Mouse (Mus musculus): Measurements from ENCODE around the gene R3hdm1. TPM values are rescaled to one million over a fixed set of nuclear protein-coding genes. Genes with fewer than 3 reads are reported as not detected.

R3hdm1 gene
- polyA plus RNA-seq, 1 experiment, result 151 TPM

- TF ChIP-seq EP300 (IDR thresholded peaks at IDR 0.05; ENCODE audit: insufficient read depth, low read depth, low read length) (no peak), POLR2A (IDR thresholded peaks at IDR 0.05; ENCODE audit: insufficient read depth, low read length) (no peak), CTCF (IDR thresholded peaks at IDR 0.05; ENCODE audit: low read depth, low read length) (no peak)
Observed at GRCm38 (mm10) chr1:128077788-128078187, 25.3 kb upstream of the R3hdm1 start.

DNA sequence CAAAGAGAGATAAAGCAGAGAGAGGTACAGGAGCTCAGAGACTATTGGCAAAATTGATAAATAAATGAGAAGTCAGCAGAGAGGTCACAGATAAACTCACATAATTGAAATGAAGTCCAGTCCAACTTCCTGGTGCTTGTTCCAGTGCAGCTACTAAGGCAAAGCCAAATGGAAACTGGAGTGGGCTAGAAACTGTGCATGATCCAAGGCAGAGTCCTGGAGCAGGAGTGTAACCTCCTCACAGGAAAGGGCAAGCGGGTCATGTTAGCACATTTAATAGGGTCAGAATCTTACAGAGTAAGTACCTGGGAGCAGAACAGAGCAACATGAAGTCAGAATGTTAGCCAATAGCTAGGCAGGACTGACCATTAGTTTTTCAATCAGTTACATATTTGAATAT lies 24.5 kb upstream of the R3hdm1 start:
- peaks cover 3% of the 10 kb centered on the region for H3K36me3 ChIP-seq (ENCODE audit: control insufficient read depth, insufficient read depth, low read length, poor library complexity, severe bottlenecking)
- no peaks in the 10 kb centered on the region for H3K9me3 ChIP-seq (replicated peaks; ENCODE audit: control insufficient read depth, insufficient read depth, low read length, poor library complexity, severe bottlenecking)
- H3K9ac ChIP-seq (ENCODE audit: low read depth, poor library complexity, severe bottlenecking), result no peak overlapping the region
- TF ChIP-seq EP300 (IDR thresholded peaks at IDR 0.05; ENCODE audit: insufficient read depth, low read depth, low read length) (no peak), POLR2A (IDR thresholded peaks at IDR 0.05; ENCODE audit: insufficient read depth, low read length) (no peak), CTCF (IDR thresholded peaks at IDR 0.05; ENCODE audit: low read depth, low read length) (no peak)
- H3K4me3 ChIP-seq (ENCODE audit: low read depth, low read length), result no peak overlapping the region
- no peaks in the 10 kb centered on the region for H3K27me3 ChIP-seq (ENCODE audit: control insufficient read depth, insufficient read depth, low read length, poor library complexity, severe bottlenecking)
- H3K4me1 ChIP-seq (ENCODE audit: control insufficient read depth, insufficient read depth, low read length), result no peaks in the 10 kb centered on the region
- no peak overlapping the region for H3K27ac ChIP-seq (ENCODE audit: insufficient read depth, low read length)

More at GRCm38 (mm10) chr1:128077788-128078187, 25.3 kb upstream of the R3hdm1 start:
- Histone ChIP-seq H3K4me3 (ENCODE audit: low read depth, low read length) (no peak overlapping the region), H3K9me3 (replicated peaks; ENCODE audit: control insufficient read depth, insufficient read depth, low read length, poor library complexity, severe bottlenecking) (no peaks in the 10 kb centered on the region), H3K36me3 (ENCODE audit: control insufficient read depth, insufficient read depth, low read length, poor library complexity, severe bottlenecking) (peaks cover 3% of the 10 kb centered on the region), H3K4me1 (ENCODE audit: control insufficient read depth, insufficient read depth, low read length) (no peaks in the 10 kb centered on the region), H3K9ac (ENCODE audit: low read depth, poor library complexity, severe bottlenecking) (no peak overlapping the region), H3K27me3 (ENCODE audit: control insufficient read depth, insufficient read depth, low read length, poor library complexity, severe bottlenecking) (no peaks in the 10 kb centered on the region), H3K27ac (ENCODE audit: insufficient read depth, low read length) (no peak overlapping the region)

DNA sequence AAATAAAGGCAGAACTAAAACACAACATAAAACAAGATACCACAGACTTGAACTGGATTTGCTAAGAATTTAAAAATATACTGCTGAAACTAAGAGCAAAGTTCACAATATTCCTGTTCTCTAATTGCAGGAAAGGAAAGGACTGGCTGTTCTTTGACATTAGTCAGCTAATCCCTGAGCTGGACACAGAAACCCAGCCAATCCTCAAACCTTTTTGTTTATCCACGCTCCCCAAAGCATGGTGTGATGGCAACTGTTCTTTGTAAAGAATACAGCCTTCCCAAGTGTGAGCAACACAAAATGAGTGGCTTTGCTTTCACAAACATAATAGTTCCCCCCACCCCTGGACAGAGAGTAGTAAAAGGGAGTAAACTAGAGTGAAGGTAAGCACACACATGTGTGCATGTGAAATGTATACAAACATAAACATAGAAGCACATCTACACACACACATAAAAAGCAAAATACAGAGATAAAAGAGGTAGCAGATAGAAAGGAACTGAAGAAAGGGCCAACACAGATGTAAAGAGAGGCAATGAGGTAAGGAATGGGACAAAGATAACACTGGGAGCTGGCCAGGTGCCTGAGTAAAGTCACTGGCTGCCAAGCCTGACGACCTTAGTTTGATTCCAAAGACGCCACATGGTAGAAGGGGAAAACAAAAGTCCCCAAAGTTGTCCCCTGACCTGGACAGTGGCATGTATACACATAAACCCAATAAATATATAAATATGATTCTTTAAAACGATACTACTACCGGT lies 22.0 kb upstream of the R3hdm1 start:
- H3K27me3 ChIP-seq (ENCODE audit: control insufficient read depth, insufficient read depth, low read length, poor library complexity, severe bottlenecking), result no peaks in the 10 kb centered on the region
- no peak overlapping the region for H3K9ac ChIP-seq (ENCODE audit: low read depth, poor library complexity, severe bottlenecking)
- H3K27ac ChIP-seq (ENCODE audit: insufficient read depth, low read length), result no peak overlapping the region
- no peak overlapping the region for H3K4me3 ChIP-seq (ENCODE audit: low read depth, low read length)
- peaks cover 5% of the 10 kb centered on the region; the same call in 1 of the 2 replicates for H3K9me3 ChIP-seq (replicated peaks; ENCODE audit: control insufficient read depth, insufficient read depth, low read length, poor library complexity, severe bottlenecking)
- no peak for TF ChIP-seq POLR2A (IDR thresholded peaks at IDR 0.05; ENCODE audit: insufficient read depth, low read length)
- no peak for TF ChIP-seq CTCF (IDR thresholded peaks at IDR 0.05; ENCODE audit: low read depth, low read length)
- TF ChIP-seq EP300 (IDR thresholded peaks at IDR 0.05; ENCODE audit: insufficient read depth, low read depth, low read length), result no peak
- H3K36me3 ChIP-seq (ENCODE audit: control insufficient read depth, insufficient read depth, low read length, poor library complexity, severe bottlenecking), result peaks cover 4% of the 10 kb centered on the region
- no peaks in the 10 kb centered on the region for H3K4me1 ChIP-seq (ENCODE audit: control insufficient read depth, insufficient read depth, low read length)

DNA sequence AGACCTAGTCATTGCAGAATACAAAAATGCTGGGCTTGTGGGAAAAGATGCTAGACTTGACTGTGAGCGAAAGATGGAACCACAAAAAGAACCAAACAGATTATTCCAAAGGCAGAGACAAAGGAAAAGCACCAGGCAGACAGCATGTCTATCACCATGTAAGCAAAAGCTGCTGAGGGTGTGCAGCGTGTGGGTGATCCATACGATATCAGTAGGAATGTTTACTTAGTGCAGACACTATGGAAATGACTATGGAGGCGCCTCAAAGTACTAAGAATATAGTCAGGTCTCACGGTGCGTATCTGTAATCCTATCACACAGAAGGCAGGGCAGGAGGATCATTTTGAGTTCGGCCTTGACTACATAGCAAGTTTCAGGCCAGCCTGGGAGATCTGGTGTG lies 21.2 kb upstream of the R3hdm1 start:
- Histone ChIP-seq H3K4me3 (ENCODE audit: low read depth, low read length) (no peak overlapping the region), H3K27me3 (ENCODE audit: control insufficient read depth, insufficient read depth, low read length, poor library complexity, severe bottlenecking) (no peaks in the 10 kb centered on the region), H3K36me3 (ENCODE audit: control insufficient read depth, insufficient read depth, low read length, poor library complexity, severe bottlenecking) (peaks cover 8% of the 10 kb centered on the region)

DNA sequence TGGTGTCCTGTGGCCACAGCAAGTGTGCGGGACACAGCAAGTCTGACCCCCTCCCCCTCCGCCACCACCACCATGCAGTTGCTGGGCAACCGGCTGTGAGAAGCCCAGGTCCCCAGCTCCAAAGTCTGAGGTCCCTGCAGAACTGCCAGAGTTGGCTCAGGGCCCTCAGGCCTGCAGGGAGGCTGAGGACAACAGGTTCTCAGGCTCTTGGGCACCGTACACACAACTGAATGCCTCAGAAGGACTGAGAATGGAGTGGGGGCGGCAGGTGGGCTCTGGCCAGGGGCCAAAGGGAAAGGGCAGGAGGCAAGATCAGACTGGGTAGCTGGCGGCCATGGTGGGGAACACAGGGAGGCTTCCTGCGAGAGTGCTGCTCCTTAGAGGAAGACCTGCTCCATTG lies 20.3 kb upstream of the R3hdm1 start:
- H3K27me3 ChIP-seq (ENCODE audit: control insufficient read depth, insufficient read depth, low read length, poor library complexity, severe bottlenecking), result no peaks in the 10 kb centered on the region
- no peak overlapping the region for H3K27ac ChIP-seq (ENCODE audit: insufficient read depth, low read length)
- no peak overlapping the region for H3K9ac ChIP-seq (ENCODE audit: low read depth, poor library complexity, severe bottlenecking)
- peaks cover 8% of the 10 kb centered on the region for H3K36me3 ChIP-seq (ENCODE audit: control insufficient read depth, insufficient read depth, low read length, poor library complexity, severe bottlenecking)
- TF ChIP-seq POLR2A (IDR thresholded peaks at IDR 0.05; ENCODE audit: insufficient read depth, low read length) (no peak), EP300 (IDR thresholded peaks at IDR 0.05; ENCODE audit: insufficient read depth, low read depth, low read length) (no peak), CTCF (IDR thresholded peaks at IDR 0.05; ENCODE audit: low read depth, low read length) (no peak)
- peaks cover 11% of the 10 kb centered on the region for H3K9me3 ChIP-seq (replicated peaks; ENCODE audit: control insufficient read depth, insufficient read depth, low read length, poor library complexity, severe bottlenecking)
- no peak overlapping the region for H3K4me3 ChIP-seq (ENCODE audit: low read depth, low read length)
- no peaks in the 10 kb centered on the region for H3K4me1 ChIP-seq (ENCODE audit: control insufficient read depth, insufficient read depth, low read length)

More for the DNA sequence above, 21.2 kb upstream of the R3hdm1 start:
- no peak overlapping the region for H3K27ac ChIP-seq (ENCODE audit: insufficient read depth, low read length)
- no peak overlapping the region for H3K9ac ChIP-seq (ENCODE audit: low read depth, poor library complexity, severe bottlenecking)
- H3K9me3 ChIP-seq (replicated peaks; ENCODE audit: control insufficient read depth, insufficient read depth, low read length, poor library complexity, severe bottlenecking), result peaks cover 11% of the 10 kb centered on the region
- TF ChIP-seq POLR2A (IDR thresholded peaks at IDR 0.05; ENCODE audit: insufficient read depth, low read length) (no peak), EP300 (IDR thresholded peaks at IDR 0.05; ENCODE audit: insufficient read depth, low read depth, low read length) (no peak)
- no peaks in the 10 kb centered on the region for H3K4me1 ChIP-seq (ENCODE audit: control insufficient read depth, insufficient read depth, low read length)

GRCm38 (mm10) chr1:128094686-128095085 lies 8.4 kb upstream of the R3hdm1 start:
- Histone ChIP-seq H3K27me3 (ENCODE audit: control insufficient read depth, insufficient read depth, low read length, poor library complexity, severe bottlenecking) (no peaks in the 10 kb centered on the region), H3K4me3 (ENCODE audit: low read depth, low read length) (no peak overlapping the region), H3K4me1 (ENCODE audit: control insufficient read depth, insufficient read depth, low read length) (no peaks in the 10 kb centered on the region), H3K9ac (ENCODE audit: low read depth, poor library complexity, severe bottlenecking) (no peak overlapping the region), H3K36me3 (ENCODE audit: control insufficient read depth, insufficient read depth, low read length, poor library complexity, severe bottlenecking) (peaks cover 21% of the 10 kb centered on the region), H3K27ac (ENCODE audit: insufficient read depth, low read length) (peak overlapping the region; percentile 99), H3K9me3 (replicated peaks; ENCODE audit: control insufficient read depth, insufficient read depth, low read length, poor library complexity, severe bottlenecking) (peaks cover 30% of the 10 kb centered on the region)
- TF ChIP-seq POLR2A (IDR thresholded peaks at IDR 0.05; ENCODE audit: insufficient read depth, low read length) (no peak), EP300 (IDR thresholded peaks at IDR 0.05; ENCODE audit: insufficient read depth, low read depth, low read length) (0 out of 2 replicates have a peak, but pooled peaks have one; percentile 31)
